Mouse (Mus musculus) C2C12 (cell line): Measurements from ENCODE around the gene Kcnc1. TPM values are rescaled to one million over a fixed set of nuclear protein-coding genes. Genes with fewer than 3 reads are reported as not detected.

Source experiments
- H3K27me3 ChIP-seq: one replicate; pipeline ENCODE4 v1.6.1; 2011; ENCODE audit not compliant: control insufficient read depth, insufficient read depth, insufficient read length
- H3K36me3 ChIP-seq: one replicate; pipeline ENCODE4 v1.6.1; 2011; ENCODE audit not compliant: control insufficient read depth, insufficient read depth
- H3K4me3 ChIP-seq: one replicate; pipeline ENCODE4 v1.5.1; 2011; ENCODE audit warnings: mild to moderate bottlenecking, control low read depth; ENCODE audit not compliant: poor library complexity, insufficient read depth, severe bottlenecking
- H3K79me2 ChIP-seq: one replicate; pipeline ENCODE4 v1.6.1; 2011; ENCODE audit not compliant: control insufficient read depth, insufficient read depth
- H3K79me3 ChIP-seq: one replicate; pipeline ENCODE4 v1.6.1; 2011; ENCODE audit warnings: low read depth, control low read depth
- H3ac ChIP-seq: one replicate; pipeline ENCODE3; 2011; ENCODE audit warnings: low read depth; ENCODE audit not compliant: control insufficient read depth, insufficient read length
- CEBPB ChIP-seq: IDR thresholded peaks from one replicate; pipeline ENCODE4 v1.6.1; 2011; ENCODE audit warnings: low read depth, mild to moderate bottlenecking, control low read depth, moderate library complexity
- CTCF ChIP-seq: IDR thresholded peaks from one replicate; pipeline ENCODE4 v1.5.1; 2011; ENCODE audit not compliant: control insufficient read depth, insufficient read depth, insufficient read length
- FOSL1 ChIP-seq: IDR thresholded peaks from one replicate; pipeline ENCODE4 v1.8.0; 2011; ENCODE audit warnings: mild to moderate bottlenecking, low read length; ENCODE audit not compliant: poor library complexity, insufficient read depth, severe bottlenecking
- MAX ChIP-seq: IDR thresholded peaks from one replicate; pipeline ENCODE4 v1.6.1; 2011; ENCODE audit warnings: mild to moderate bottlenecking, control low read depth
- MYOD1 ChIP-seq: IDR thresholded peaks from one replicate; pipeline ENCODE4 v1.6.1; 2011; ENCODE audit warnings: low read depth; ENCODE audit not compliant: control insufficient read depth, insufficient read length
- MYOG ChIP-seq: IDR thresholded peaks from one replicate; pipeline ENCODE4 v1.6.1; 2011; ENCODE audit not compliant: control insufficient read depth, insufficient read length; ENCODE audit errors: extremely low read depth
- USF1 ChIP-seq: IDR thresholded peaks from one replicate; pipeline ENCODE4 v1.6.1; 2011; ENCODE audit warnings: low read depth, mild to moderate bottlenecking, control low read depth, moderate library complexity
- polyA plus RNA-seq: library from polyadenylated mRNA; unstranded; fragments of >200 nt; fragmentation: generic; extraction: Trizol; gene quantifications from one replicate; pipeline ENCODE4 v1.2.1, GENCODE M21; 2012; ENCODE audit warnings: missing spikeins

Kcnc1 gene
- polyA plus RNA-seq, 1 experiment, result 0.01 TPM

DNA sequence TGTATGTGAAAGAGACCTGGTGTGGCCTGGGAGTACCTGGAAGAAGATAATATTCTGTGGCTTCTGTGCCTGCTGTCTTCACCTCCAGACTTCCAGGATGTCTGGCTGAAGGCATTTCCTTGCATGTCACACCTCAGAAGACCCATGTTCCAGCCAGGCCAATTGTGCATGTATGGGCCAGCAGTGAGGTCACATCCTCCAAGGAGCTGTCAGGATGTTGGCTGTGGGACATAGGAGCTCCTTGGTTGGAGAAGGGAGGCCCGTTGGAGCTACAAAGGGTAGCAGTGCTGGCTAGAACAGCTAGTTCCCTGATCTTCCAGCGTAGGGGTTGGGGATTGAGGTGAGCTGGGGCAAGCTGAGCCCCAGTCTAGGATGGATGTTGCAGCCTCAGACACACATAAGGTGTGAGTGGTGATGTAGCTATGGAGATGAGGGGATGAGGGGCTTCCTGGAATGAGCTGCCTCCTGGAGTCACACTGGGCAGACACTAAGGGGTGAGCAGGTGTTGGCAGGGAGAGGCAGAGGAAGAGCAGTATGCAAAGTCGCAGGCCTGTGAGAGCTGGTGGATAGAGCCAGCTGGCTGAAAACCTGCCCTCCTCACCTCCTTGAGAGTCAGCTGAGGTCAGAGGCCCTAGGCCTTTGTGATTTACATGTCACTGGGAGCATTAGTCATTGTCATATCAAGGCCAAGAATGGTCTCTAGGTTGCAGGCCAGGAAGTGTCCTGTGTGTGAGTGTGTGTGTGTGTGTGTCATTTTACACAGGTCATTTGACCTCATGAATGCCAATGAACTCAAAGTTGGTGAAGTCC is 5.3 kb downstream of the Kcnc1 start:
- TF ChIP-seq FOSL1 (no peak), MYOD1 (no peak), USF1 (no peak), CEBPB (no peak), CTCF (no peak), MAX (no peak), MYOG (no peak)
- H3K79me2 ChIP-seq, result no peaks in the 10 kb centered on the region
- H3K27me3 ChIP-seq, result peaks cover 54% of the 10 kb centered on the region
- H3K36me3 ChIP-seq, result no peaks in the 10 kb centered on the region
- no peak overlapping the region for H3K4me3 ChIP-seq
- no peak overlapping the region for H3ac ChIP-seq
- H3K79me3 ChIP-seq, result no peaks in the 10 kb centered on the region

DNA sequence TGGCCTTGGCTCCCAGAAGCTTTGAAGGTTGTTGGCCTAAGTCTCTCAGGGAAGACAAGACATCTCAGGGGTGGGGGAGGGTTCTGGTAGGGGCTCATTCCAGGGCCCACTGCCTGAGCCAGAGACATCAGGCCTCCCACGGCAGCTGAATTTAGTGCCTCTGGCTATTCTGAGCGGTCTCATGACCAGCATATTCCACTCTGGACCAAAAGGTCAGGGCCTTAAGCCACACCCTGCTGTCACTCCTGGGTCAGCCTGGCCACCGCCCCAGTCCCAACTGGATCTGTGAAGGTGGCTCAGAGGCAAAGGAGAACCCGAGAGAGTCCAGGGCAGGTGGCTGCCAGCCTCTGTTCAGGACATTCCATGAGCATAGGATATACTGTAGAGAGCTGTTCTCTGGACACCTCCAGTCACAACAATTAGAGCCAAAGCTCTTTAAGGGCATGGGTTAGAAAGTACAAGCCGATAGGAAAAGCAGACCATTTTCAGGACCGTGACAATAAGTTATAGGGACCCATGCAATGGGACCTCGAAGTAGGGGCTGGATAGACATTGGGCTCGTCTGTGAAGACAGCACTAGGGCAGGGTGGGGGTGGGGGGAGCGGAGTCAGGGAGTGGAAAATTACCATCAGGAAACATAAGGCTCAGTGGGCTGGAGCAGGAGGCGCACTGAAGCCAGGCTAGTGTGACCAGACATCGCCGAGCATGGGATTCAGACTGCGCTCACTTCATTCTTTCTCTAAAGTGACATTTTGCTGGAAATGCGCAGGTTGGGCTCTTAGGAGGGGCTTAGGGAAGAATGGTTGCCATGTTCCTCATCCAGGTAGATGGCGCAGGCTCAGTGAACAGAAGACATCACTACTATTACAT is 7.6 kb downstream of the Kcnc1 start:
- Histone ChIP-seq H3K27me3 (peaks cover 46% of the 10 kb centered on the region), H3K4me3 (no peak overlapping the region)

GRCm38 (mm10) chr7:46404756-46405155 is 8.5 kb downstream of the Kcnc1 start:
- no peak for TF ChIP-seq MAX

More for the DNA sequence above, 7.6 kb downstream of the Kcnc1 start:
- Histone ChIP-seq H3K79me2 (no peaks in the 10 kb centered on the region), H3ac (no peak overlapping the region), H3K36me3 (no peaks in the 10 kb centered on the region), H3K79me3 (no peaks in the 10 kb centered on the region)
- TF ChIP-seq USF1 (no peak), MYOD1 (no peak), MYOG (no peak), CEBPB (no peak), FOSL1 (no peak), MAX (no peak), CTCF (no peak)

GRCm38 (mm10) chr7:46408606-46409005 is 12.3 kb downstream of the Kcnc1 start:
- no peaks in the 10 kb centered on the region for H3K79me2 ChIP-seq
- no peaks in the 10 kb centered on the region for H3K79me3 ChIP-seq
- H3K4me3 ChIP-seq, result no peak overlapping the region
- H3K36me3 ChIP-seq, result no peaks in the 10 kb centered on the region
- no peak overlapping the region for H3ac ChIP-seq
- TF ChIP-seq MAX (no peak), USF1 (no peak)
- peaks cover 51% of the 10 kb centered on the region for H3K27me3 ChIP-seq

More at GRCm38 (mm10) chr7:46404756-46405155, 8.5 kb downstream of the Kcnc1 start:
- Histone ChIP-seq H3K4me3 (no peak overlapping the region), H3K27me3 (peaks cover 46% of the 10 kb centered on the region), H3ac (no peak overlapping the region), H3K79me2 (no peaks in the 10 kb centered on the region), H3K36me3 (no peaks in the 10 kb centered on the region), H3K79me3 (no peaks in the 10 kb centered on the region)

GRCm38 (mm10) chr7:46409204-46409789 is 13.0 kb downstream of the Kcnc1 start:
- Histone ChIP-seq H3K36me3 (no peaks in the 10 kb centered on the region), H3K79me2 (no peaks in the 10 kb centered on the region), H3K79me3 (no peaks in the 10 kb centered on the region), H3K27me3 (peaks cover 56% of the 10 kb centered on the region), H3K4me3 (no peak overlapping the region), H3ac (no peak overlapping the region)
- TF ChIP-seq CTCF (no peak), CEBPB (no peak), FOSL1 (no peak), MYOD1 (no peak), USF1 (no peak), MAX (no peak), MYOG (no peak)
